Comparison of ENCODE assay signal across 14 mouse cellular contexts in the genomic region with DNA sequence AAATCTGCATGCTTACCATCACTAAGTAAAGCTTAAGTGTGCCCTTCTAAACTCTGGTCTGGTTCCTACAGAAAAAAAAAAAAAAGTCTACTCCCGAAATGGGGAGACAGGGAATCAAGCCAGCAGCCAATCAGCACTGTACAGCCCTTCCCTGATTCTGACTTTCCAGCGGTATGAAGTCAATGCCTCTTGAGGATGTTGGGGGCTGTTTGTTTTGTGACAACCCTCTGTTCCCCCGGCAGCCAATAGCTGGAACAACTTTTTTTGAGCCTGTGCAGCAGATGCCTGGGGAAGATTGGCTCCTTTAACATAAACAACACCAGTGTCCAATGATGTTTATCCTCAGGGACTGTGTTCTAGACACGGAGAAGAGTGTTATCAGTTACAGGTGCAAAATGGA.
A peak's percentile ranks its signal among the peaks of the same experiment; 100 is the strongest.
DNase-seq lines count a peak whose midpoint lies in the region; ATAC-seq and TF ChIP-seq lines count a peak whose summit lies in the region.
"Had no signal": no experiment of that assay in that cellular context is flagged by ENCODE, and none has a peak within 500 bp of the region (broad histone marks: within the 10 kb centered on the region; RNA-seq: fewer than 3 reads in every experiment).

No protein-coding gene starts in this region.

- 18% methylated on average over 4 of the region's 4 CpGs for WGBS in heart, adult 2 months
- 39% methylated on average over 4 of the region's 4 CpGs for WGBS in stomach, embryonic 16.5 days
- 32% methylated on average over 4 of the region's 4 CpGs for WGBS in stomach, postnatal 0 days
- 38% methylated on average over 4 of the region's 4 CpGs for WGBS in limb, embryonic 13.5 days

- intact Hi-C loops in heart, adult 2 months (cut with DNase I), result no loop called here
- intact Hi-C loops in heart, postnatal 36 days (cut with DNase I), result no loop called here
- intact Hi-C loops in left cerebral cortex, postnatal 14 days (cut with DNase I), result no loop called here

- no peaks in the 10 kb centered on the region for H3K9me3 ChIP-seq in stomach, embryonic 16.5 days (replicated peaks; ENCODE audit: control insufficient read depth, low read length)
- H3K9me3 ChIP-seq in stomach, postnatal 0 days (ENCODE audit: control insufficient read depth, low read length), result no peaks in the 10 kb centered on the region
- no peaks in the 10 kb centered on the region for H3K9me3 ChIP-seq in limb, embryonic 13.5 days
- H3K9me3 ChIP-seq: embryonic facial prominence, embryonic 13.5 days; midbrain, embryonic 13.5 days; stomach, embryonic 15.5 days had no signal

- TF ChIP-seq POLR2A in heart, adult 2 months (IDR thresholded peaks at IDR 0.05; ENCODE audit: insufficient read depth, low read depth, low read length), result no peak

- 0 out of 2 replicates have a peak overlapping the region, but pooled peaks have one; percentile 14 for H3K4me3 ChIP-seq in heart, adult 2 months
- H3K4me3 ChIP-seq in stomach, embryonic 16.5 days (replicated peaks; ENCODE audit: low read length), result no peak overlapping the region
- H3K4me3 ChIP-seq in stomach, postnatal 0 days (ENCODE audit: low read depth, low read length), result no peak overlapping the region
- H3K4me3 ChIP-seq in limb, embryonic 13.5 days, result no peak overlapping the region
- H3K4me3 ChIP-seq: embryonic facial prominence, embryonic 13.5 days; left cerebral cortex, adult 2 months; midbrain, embryonic 13.5 days; stomach, embryonic 15.5 days had no signal

- no peak for ATAC-seq in stomach, embryonic 16.5 days (ENCODE audit: insufficient read depth, low FRiP score)
- ATAC-seq in stomach, postnatal 0 days (ENCODE audit: low FRiP score, low TSS enrichment), result no peak
- 0 out of 2 replicates have a peak, but pooled peaks have one; percentile 21 for ATAC-seq in limb, embryonic 13.5 days (ENCODE audit: low FRiP score, low read depth)
- ATAC-seq in erythroblast, adult 5-6 weeks (replicated peaks; ENCODE audit: low FRiP score, poor library complexity, severe bottlenecking), result no peak
- ATAC-seq: midbrain, embryonic 13.5 days had no signal

- peaks cover 4% of the 10 kb centered on the region for H3K4me1 ChIP-seq in heart, adult 2 months (ENCODE audit: control insufficient read depth, insufficient read depth, low read length)
- H3K4me1 ChIP-seq in stomach, embryonic 16.5 days (ENCODE audit: control insufficient read depth, insufficient read depth, low read length), result peaks cover 6% of the 10 kb centered on the region; the same call in 1 of the 2 replicates
- no peaks in the 10 kb centered on the region for H3K4me1 ChIP-seq in stomach, postnatal 0 days (replicated peaks; ENCODE audit: control insufficient read depth, insufficient read depth)
- H3K4me1 ChIP-seq in limb, embryonic 13.5 days, result peaks cover 24% of the 10 kb centered on the region
- H3K4me1 ChIP-seq: embryonic facial prominence, embryonic 13.5 days; midbrain, embryonic 13.5 days had no signal

- H3K9ac ChIP-seq in heart, adult 2 months (ENCODE audit: low read depth, low read length), result no peak overlapping the region
- no peak overlapping the region for H3K9ac ChIP-seq in stomach, embryonic 16.5 days (ENCODE audit: low read length)
- H3K9ac ChIP-seq in stomach, postnatal 0 days (ENCODE audit: low read length), result no peak overlapping the region
- no peak overlapping the region for H3K9ac ChIP-seq in limb, embryonic 13.5 days
- H3K9ac ChIP-seq: embryonic facial prominence, embryonic 13.5 days; midbrain, embryonic 13.5 days; stomach, embryonic 15.5 days had no signal

- 0 out of 2 replicates have a peak overlapping the region, but pooled peaks have one; percentile 14 for H3K4me2 ChIP-seq in stomach, embryonic 16.5 days (ENCODE audit: low read depth, low read length)
- no peak overlapping the region for H3K4me2 ChIP-seq in stomach, postnatal 0 days (replicated peaks; ENCODE audit: low read depth)
- H3K4me2 ChIP-seq in limb, embryonic 13.5 days (replicated peaks), result peak overlapping the region; percentile 45
- H3K4me2 ChIP-seq: embryonic facial prominence, embryonic 13.5 days; midbrain, embryonic 13.5 days; stomach, embryonic 15.5 days had no signal

- H3K27ac ChIP-seq in heart, adult 2 months, result no peak overlapping the region
- H3K27ac ChIP-seq in stomach, embryonic 16.5 days (ENCODE audit: low read length), result no peak overlapping the region
- H3K27ac ChIP-seq in stomach, postnatal 0 days (replicated peaks), result no peak overlapping the region
- no peak overlapping the region for H3K27ac ChIP-seq in limb, embryonic 13.5 days
- H3K27ac ChIP-seq: embryonic facial prominence, embryonic 13.5 days; left cerebral cortex, adult 2 months; midbrain, embryonic 13.5 days; stomach, embryonic 15.5 days had no signal

- TF ChIP-seq EP300 in heart, adult 2 months (IDR thresholded peaks at IDR 0.05; ENCODE audit: insufficient read depth, low read depth, low read length), result no peak
- no peak for TF ChIP-seq EP300 in stomach, postnatal 0 days (optimal IDR thresholded peaks at IDR 0.05)

- peak; percentile 12 to 22 for DNase-seq in heart, adult 2 months
- no peak for DNase-seq in heart, postnatal 36 days
- DNase-seq in stomach, postnatal 0 days (ENCODE audit: low spot score), result no peak
- no peak for DNase-seq in spleen, postnatal 4 days (ENCODE audit: low spot score in 2 of 2)
- DNase-seq in left cerebral cortex, postnatal 14 days (ENCODE audit: low spot score in 2 of 2), result no peak
- DNase-seq: cerebellum, postnatal 25 days; right cerebral cortex, postnatal 25 days had no signal

- H3K27me3 ChIP-seq in heart, adult 2 months (ENCODE audit: control insufficient read depth, insufficient read depth, low read length), result no peaks in the 10 kb centered on the region
- no peaks in the 10 kb centered on the region for H3K27me3 ChIP-seq in stomach, embryonic 16.5 days (ENCODE audit: control insufficient read depth, insufficient read depth, low read length)
- no peaks in the 10 kb centered on the region for H3K27me3 ChIP-seq in stomach, postnatal 0 days (ENCODE audit: control insufficient read depth, insufficient read depth, low read length)
- no peaks in the 10 kb centered on the region for H3K27me3 ChIP-seq in limb, embryonic 13.5 days
- H3K27me3 ChIP-seq: embryonic facial prominence, embryonic 13.5 days; midbrain, embryonic 13.5 days; stomach, embryonic 15.5 days had no signal

- no peak for TF ChIP-seq CTCF in heart, adult 2 months (IDR thresholded peaks at IDR 0.05)
- TF ChIP-seq CTCF in stomach, postnatal 0 days (IDR thresholded peaks at IDR 0.05; ENCODE audit: low read depth), result no peak

- H3K36me3 ChIP-seq in heart, adult 2 months (ENCODE audit: control insufficient read depth, insufficient read depth, low read length), result no peaks in the 10 kb centered on the region
- no peaks in the 10 kb centered on the region for H3K36me3 ChIP-seq in stomach, embryonic 16.5 days (ENCODE audit: control insufficient read depth, insufficient read depth, low read length)
- no peaks in the 10 kb centered on the region for H3K36me3 ChIP-seq in stomach, postnatal 0 days (ENCODE audit: control insufficient read depth, insufficient read depth, low read length)
- H3K36me3 ChIP-seq in limb, embryonic 13.5 days, result no peaks in the 10 kb centered on the region
- H3K36me3 ChIP-seq: embryonic facial prominence, embryonic 13.5 days; midbrain, embryonic 13.5 days; stomach, embryonic 15.5 days had no signal

- no peaks in the 10 kb centered on the region for H3K79me2 ChIP-seq in heart, adult 2 months (replicated peaks; ENCODE audit: control insufficient read depth, insufficient read depth, low read length)

Comparison
In these comparisons a context has a peak if more than half of its experiments do, and no peak if none do; other contexts are left out.
1. DNase-seq: peak in heart, adult 2 months (2 of 2); none in heart, postnatal 36 days (0 of 2), stomach, postnatal 0 days (single experiment), spleen, postnatal 4 days (0 of 2) and left cerebral cortex, postnatal 14 days (0 of 2).